Mouse (Mus musculus) ES-Bruce4 (cell line): ENCODE measurements around the gene Mybpc2.
A peak's percentile ranks its signal among the peaks of the same experiment; 100 is the strongest.

Experiments used
- CTCF ChIP-seq: IDR thresholded peaks from one replicate; pipeline ENCODE4 v1.8.1; 2011; ENCODE audit warnings: low read depth, low read length
- POLR2A ChIP-seq: IDR thresholded peaks from one replicate; pipeline ENCODE4 v1.8.1; 2011; ENCODE audit warnings: low read length; ENCODE audit not compliant: insufficient read depth

DNA sequence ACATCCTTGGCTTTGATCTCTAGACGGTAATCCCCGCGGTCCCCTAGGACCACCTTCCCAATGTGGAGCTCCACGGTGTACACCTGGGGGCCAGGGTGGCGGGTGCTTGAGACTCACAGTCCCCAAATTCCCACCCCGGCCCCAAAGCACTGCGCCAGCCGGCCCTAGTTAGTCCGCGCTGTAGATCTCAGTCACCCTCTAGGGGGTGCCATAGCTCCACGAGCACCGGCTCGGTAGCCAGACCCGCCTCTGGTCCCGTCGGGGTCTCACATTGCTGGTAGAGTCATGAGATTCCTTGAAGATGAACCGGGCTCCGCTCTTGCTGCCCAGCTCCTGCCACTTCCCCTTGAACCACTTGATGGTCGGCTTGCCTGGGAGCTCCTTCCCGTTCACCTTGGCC lies 2.7 kb downstream of the Mybpc2 start:
- TF ChIP-seq CTCF = peak; percentile 83
- TF ChIP-seq POLR2A = no peak
